Mouse (Mus musculus) megakaryocyte progenitor cell, adult 5-6 weeks (primary cell): ENCODE measurements at regions not wholly inside any gene's neighbourhood (a gene's known extent, or its start where the extent isn't known, plus 50 kb on each side); places are given as distances from the start of the nearest gene placed in this dataset.

Source experiments
- ATAC-seq: replicated peaks from 2 replicates; pipeline ENCODE4 v1.8.0; 2016; ENCODE audit warnings: mild to moderate bottlenecking, moderate TSS enrichment, inconsistent platforms; ENCODE audit not compliant: poor library complexity

- ATAC-seq: no peak
Measured at GRCm38 (mm10) chr15:5355332-5355731, 111.3 kb upstream of the Ptger4 start.

GRCm38 (mm10) chr15:5354328-5354727 is 110.3 kb upstream of the Ptger4 start:
- no peak for ATAC-seq

DNA sequence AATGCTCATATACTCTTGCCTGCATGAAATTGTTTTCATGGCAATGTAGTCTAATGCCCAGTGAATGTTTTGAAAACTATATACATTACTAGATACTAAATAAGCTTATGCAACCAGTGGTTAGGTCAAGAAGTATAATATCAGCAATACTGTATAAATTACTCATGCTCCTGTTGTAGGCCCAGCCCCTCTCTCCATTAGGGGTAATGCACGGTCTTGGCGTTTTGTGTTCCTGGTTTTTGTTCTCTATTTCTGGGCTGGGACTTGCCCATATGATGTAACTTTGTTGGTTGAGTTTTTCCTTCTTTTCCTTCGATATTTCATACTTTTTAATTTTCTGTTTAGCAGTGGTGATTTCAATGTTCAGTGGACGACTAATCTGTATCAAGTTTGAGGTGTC is 104.9 kb upstream of the Ptger4 start:
- peak; percentile 73 for ATAC-seq

DNA sequence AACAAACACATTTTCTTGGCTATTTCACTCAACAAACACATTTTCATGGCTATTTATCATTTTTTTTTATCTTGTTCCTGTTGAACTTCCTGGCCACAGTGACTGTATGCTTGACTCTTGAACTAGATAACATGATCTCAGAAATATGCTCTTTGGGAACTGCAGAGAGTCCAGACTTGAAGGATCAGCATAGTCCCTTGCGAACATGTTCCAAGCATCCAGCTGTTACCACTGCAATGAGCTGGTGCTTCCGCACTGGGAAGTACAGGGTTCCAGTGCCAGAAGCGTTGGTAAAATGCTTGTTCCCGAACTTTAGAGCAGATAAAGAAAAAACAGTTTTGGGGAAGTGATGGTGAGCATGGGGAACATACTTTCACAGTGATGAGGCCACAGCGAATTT is 103.7 kb upstream of the Ptger4 start:
- ATAC-seq: peak; percentile 26; the same call in 1 of the 2 replicates

GRCm38 (mm10) chr15:5346955-5347354 is 103.0 kb upstream of the Ptger4 start:
- ATAC-seq: peak; percentile 53

DNA sequence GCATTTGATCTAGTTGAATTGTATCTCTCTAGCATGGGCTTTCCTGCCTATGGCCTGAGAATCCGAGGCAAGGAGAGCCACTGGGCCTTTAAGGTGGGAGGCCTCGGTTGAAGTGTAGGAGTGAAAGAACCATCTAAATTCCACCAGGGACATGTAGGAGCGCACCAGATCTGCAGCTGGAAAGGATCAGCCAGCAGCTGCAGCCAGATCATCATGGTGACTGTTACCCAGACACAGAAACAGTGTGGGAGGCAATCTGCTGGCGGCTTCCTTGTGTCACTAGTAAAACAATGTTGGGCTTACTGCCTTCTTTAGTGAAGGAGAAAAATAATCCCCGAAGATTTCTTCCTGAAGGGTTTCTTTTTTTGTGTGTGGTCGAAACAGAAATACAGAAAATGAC is 99.8 kb upstream of the Ptger4 start:
- no peak for ATAC-seq

DNA sequence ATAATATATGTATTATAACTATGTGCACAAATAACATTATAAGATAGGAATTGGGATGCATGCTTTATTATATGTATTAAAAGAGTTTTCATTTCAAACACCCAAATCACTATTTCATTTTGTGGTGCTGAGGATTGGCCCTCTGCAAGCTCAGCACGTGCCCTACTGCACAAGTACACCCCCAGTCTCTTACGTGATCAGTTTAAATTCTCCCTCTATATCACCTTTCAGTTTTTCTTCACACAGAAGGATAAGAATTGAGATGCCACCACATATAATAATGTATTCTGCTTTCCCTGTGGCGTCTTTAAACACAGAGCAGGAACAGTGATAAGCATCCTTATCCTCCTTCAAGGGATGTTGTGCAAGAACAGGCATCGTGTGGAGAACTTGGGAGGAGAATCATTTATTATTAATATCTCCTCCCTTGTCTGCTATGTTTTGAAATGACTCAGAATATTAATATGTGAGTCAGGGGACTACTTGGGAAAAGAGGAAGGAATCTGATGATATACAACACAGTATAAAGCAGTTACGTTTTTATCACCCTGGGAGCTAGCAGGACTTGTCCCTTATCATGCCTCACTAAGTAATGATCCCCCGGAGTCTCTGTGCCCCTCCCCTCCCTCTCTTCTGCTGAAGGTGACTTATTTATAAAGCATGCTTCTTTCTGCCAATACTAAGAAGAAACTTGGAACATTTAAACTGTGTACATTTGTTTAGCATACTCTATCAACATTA is 91.7 kb upstream of the Ptger4 start:
- no peak for ATAC-seq

DNA sequence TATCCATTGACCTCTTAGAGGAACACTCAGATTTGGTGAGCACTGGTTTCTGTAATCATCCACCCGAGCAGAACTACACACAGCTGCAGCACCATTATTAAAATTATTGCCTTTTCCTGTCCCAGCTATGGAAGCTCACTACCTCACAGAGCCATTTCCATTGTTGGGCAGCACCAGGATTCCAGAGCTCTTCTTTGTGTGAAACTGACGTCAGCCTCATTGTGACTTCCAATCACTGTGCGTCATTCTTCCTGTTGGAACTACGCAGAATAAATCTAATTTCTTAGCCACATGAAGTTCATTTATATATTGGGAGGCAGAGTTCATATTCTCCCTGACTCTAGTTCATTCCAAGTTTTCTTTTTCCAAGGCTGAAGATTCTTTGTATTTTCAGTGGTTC is 83.0 kb upstream of the Ptger4 start:
- no peak for ATAC-seq

DNA sequence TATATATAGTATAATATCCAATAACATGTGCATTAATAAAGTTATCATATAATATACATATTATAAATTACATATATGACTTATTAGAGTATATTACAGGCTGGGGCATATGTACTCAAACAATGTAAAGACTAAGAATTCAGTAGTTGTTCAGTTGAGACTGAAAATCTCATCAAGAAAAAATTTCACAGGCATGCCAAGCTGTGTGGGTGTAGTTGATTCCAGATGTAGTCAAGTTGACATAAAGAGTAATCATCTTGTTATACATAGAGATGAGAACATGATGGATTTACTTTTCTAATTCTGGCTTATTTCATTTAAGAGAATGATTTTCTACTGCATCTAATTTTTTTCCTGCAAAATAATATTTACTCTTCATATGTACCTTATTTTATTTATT is 77.7 kb upstream of the Ptger4 start:
- ATAC-seq: no peak

- ATAC-seq: no peak
Measured at GRCm38 (mm10) chr15:5312231-5312630, 68.2 kb upstream of the Ptger4 start.

- peak; percentile 61 for ATAC-seq
Measured at GRCm38 (mm10) chr15:5310035-5310434, 66.0 kb upstream of the Ptger4 start.

DNA sequence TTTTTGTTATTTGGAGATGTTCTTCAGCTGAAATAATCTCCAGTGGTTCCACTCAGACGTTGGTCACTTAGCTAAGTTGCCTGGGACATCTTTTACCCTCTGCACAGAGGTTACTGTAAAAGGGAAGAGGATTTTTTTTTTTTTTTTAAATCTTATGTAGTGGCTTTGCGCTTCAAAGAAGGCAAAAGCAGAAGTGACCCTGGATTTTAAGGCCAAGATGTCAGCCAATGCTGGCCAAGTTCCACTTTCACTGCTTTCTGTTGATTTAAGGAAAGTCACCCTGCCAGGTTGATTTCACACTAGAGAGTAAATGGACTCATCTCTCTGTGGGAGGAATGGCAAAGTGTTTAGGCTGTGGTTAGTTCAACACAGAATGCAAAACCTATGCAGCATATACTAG is 58.4 kb upstream of the Ptger4 start:
- peak; percentile 95 for ATAC-seq

DNA sequence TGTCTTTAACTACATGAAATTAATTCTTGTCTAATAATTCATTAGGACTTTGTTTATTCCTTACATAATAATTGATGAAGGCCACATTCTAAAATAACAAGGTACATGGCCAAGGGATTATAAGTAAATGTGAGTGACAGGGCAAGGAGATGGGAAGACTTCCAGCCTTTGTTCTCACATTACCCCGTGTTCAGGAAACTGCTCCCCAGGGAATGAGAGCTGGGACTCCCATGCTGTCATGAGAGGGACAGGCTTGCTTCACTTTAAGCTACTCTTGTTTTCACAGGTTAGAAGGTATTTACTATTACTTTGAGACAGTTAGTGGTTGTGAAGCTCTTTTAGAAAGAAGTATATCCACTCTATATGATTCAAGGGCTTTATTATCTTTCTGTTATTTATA is 55.8 kb upstream of the Ptger4 start:
- no peak for ATAC-seq

DNA sequence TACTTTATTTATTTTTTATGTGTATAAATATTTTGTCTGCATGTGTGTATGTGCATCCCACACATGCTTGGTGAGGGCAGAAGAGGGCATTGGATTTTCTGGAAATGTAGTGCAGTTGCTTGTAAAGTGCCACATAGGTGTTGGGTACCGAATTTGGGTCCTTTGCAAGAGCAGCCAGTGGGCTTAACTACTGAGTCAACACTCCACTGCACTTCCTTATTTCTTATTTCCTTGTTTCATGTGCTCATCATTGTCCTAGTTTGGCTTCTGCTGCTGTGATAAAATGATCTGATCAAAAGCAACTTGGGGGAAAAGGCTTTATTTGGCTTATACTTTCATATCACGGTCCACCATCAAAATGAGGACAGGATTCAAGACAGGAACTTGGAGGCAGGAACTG is 53.0 kb upstream of the Ptger4 start:
- ATAC-seq: no peak
